Mouse (Mus musculus): ENCODE data around the gene Extl1. TPM values are rescaled to one million over a fixed set of nuclear protein-coding genes. Genes with fewer than 3 reads are reported as not detected.
"Not testable (repeated sequence)": the region's sequence is repeated elsewhere in the genome, so short reads cannot be mapped to it uniquely, and the experiment has no call there.

Extl1 gene
- polyA plus RNA-seq (2015; fragmentation: Nextera tagmentation; extraction: Ambion mirVana) = 1.4 and 1.5 TPM in 2 replicates

GRCm38 (mm10) chr4:134383750-134384149, at the start of gene Extl1:
Extl1 (minus strand) TSS chr4:134383850.
- WGBS = 93% methylated on average over 3 of the region's 6 CpGs
- H3K4me2 ChIP-seq (replicated peaks); H3K9me3 ChIP-seq; H3K27ac ChIP-seq; H3K27me3 ChIP-seq (replicated peaks); H3K36me3 ChIP-seq; H3K4me3 ChIP-seq (replicated peaks); H3K4me1 ChIP-seq (replicated peaks); ATAC-seq; H3K9ac ChIP-seq: not testable (repeated sequence)

- Histone ChIP-seq H3K27me3 (replicated peaks) (no peaks in the 10 kb centered on the region), H3K9ac (no peak overlapping the region), H3K4me3 (replicated peaks) (no peak overlapping the region), H3K4me1 (replicated peaks) (peaks cover 4% of the 10 kb centered on the region; the same call in 1 of the 2 replicates), H3K4me2 (replicated peaks) (no peak overlapping the region), H3K27ac (no peak overlapping the region), H3K9me3 (no peaks in the 10 kb centered on the region), H3K36me3 (no peaks in the 10 kb centered on the region)
- ATAC-seq = no peak
- 86% methylated on average over 15 of the region's 15 CpGs for WGBS
These were observed 49.2 kb upstream of the Extl1 start for GRCm38 (mm10) chr4:134432686-134433360.

GRCm38 (mm10) chr4:134430381-134431004, 46.8 kb upstream of the Extl1 start:
- ATAC-seq = peak; percentile 66; the same call in 1 of the 2 replicates
- no peaks in the 10 kb centered on the region for H3K9me3 ChIP-seq
- H3K4me1 ChIP-seq (replicated peaks) = peaks cover 4% of the 10 kb centered on the region; the same call in 1 of the 2 replicates
- 34% methylated on average over 23 of the region's 23 CpGs for WGBS
- H3K27ac ChIP-seq = peak overlapping the region; percentile 81
- no peak overlapping the region for H3K9ac ChIP-seq
- H3K4me3 ChIP-seq (replicated peaks) = no peak overlapping the region; the same call in 1 of the 2 replicates
- 0 out of 2 replicates have a peak, but pooled peaks cover 4% of the 10 kb centered on the region for H3K36me3 ChIP-seq
- peak overlapping the region; percentile 41 for H3K4me2 ChIP-seq (replicated peaks)
- H3K27me3 ChIP-seq (replicated peaks) = no peaks in the 10 kb centered on the region

GRCm38 (mm10) chr4:134425088-134425487, 41.4 kb upstream of the Extl1 start:
- WGBS = 68% methylated on average over 7 of the region's 7 CpGs
- no peak overlapping the region for H3K27ac ChIP-seq
- peaks cover 10% of the 10 kb centered on the region; the same call in 1 of the 2 replicates for H3K36me3 ChIP-seq
- H3K4me1 ChIP-seq (replicated peaks) = no peaks in the 10 kb centered on the region
- ATAC-seq = no peak
- H3K4me3 ChIP-seq (replicated peaks) = no peak overlapping the region
- no peaks in the 10 kb centered on the region for H3K9me3 ChIP-seq
- H3K27me3 ChIP-seq (replicated peaks) = no peaks in the 10 kb centered on the region
- no peak overlapping the region for H3K4me2 ChIP-seq (replicated peaks)
- no peak overlapping the region for H3K9ac ChIP-seq

GRCm38 (mm10) chr4:134423949-134424348, 40.3 kb upstream of the Extl1 start:
- no peak overlapping the region for H3K27ac ChIP-seq
- 93% methylated on average over 7 of the region's 7 CpGs for WGBS
- no peak overlapping the region for H3K4me3 ChIP-seq (replicated peaks)
- H3K4me2 ChIP-seq (replicated peaks) = no peak overlapping the region
- H3K27me3 ChIP-seq (replicated peaks) = no peaks in the 10 kb centered on the region
- H3K9me3 ChIP-seq = no peaks in the 10 kb centered on the region
- H3K4me1 ChIP-seq (replicated peaks) = no peaks in the 10 kb centered on the region
- H3K9ac ChIP-seq = no peak overlapping the region
- peaks cover 13% of the 10 kb centered on the region; the same call in 1 of the 2 replicates for H3K36me3 ChIP-seq
- ATAC-seq = no peak

- H3K4me2 ChIP-seq (replicated peaks) = no peak overlapping the region
- 63% methylated on average over 11 of the region's 11 CpGs for WGBS
These were observed 38.3 kb upstream of the Extl1 start for GRCm38 (mm10) chr4:134421971-134422370.

GRCm38 (mm10) chr4:134417111-134417510, 33.5 kb upstream of the Extl1 start:
- no peak overlapping the region for H3K4me3 ChIP-seq (replicated peaks)
- H3K9ac ChIP-seq = no peak overlapping the region
- peaks cover 26% of the 10 kb centered on the region; the same call in 1 of the 2 replicates for H3K36me3 ChIP-seq
- WGBS = 51% methylated on average over 7 of the region's 7 CpGs
- no peak overlapping the region for H3K27ac ChIP-seq
- H3K4me1 ChIP-seq (replicated peaks) = 0 out of 2 replicates have a peak, but pooled peaks cover 2% of the 10 kb centered on the region
- H3K4me2 ChIP-seq (replicated peaks) = no peak overlapping the region
- H3K9me3 ChIP-seq = no peaks in the 10 kb centered on the region
- ATAC-seq = no peak
- no peaks in the 10 kb centered on the region for H3K27me3 ChIP-seq (replicated peaks)

More at GRCm38 (mm10) chr4:134421971-134422370, 38.3 kb upstream of the Extl1 start:
- H3K4me1 ChIP-seq (replicated peaks) = no peaks in the 10 kb centered on the region
- H3K36me3 ChIP-seq = peaks cover 24% of the 10 kb centered on the region; the same call in 1 of the 2 replicates
- no peak for ATAC-seq
- no peak overlapping the region for H3K27ac ChIP-seq
- H3K9me3 ChIP-seq = no peaks in the 10 kb centered on the region
- no peak overlapping the region for H3K4me3 ChIP-seq (replicated peaks)
- H3K27me3 ChIP-seq (replicated peaks) = no peaks in the 10 kb centered on the region
- H3K9ac ChIP-seq = no peak overlapping the region

GRCm38 (mm10) chr4:134416602-134417001, 33.0 kb upstream of the Extl1 start:
- Histone ChIP-seq H3K4me3 (replicated peaks) (no peak overlapping the region), H3K9me3 (no peaks in the 10 kb centered on the region), H3K27me3 (replicated peaks) (no peaks in the 10 kb centered on the region), H3K9ac (no peak overlapping the region), H3K4me2 (replicated peaks) (no peak overlapping the region), H3K4me1 (replicated peaks) (0 out of 2 replicates have a peak, but pooled peaks cover 2% of the 10 kb centered on the region), H3K36me3 (peaks cover 26% of the 10 kb centered on the region; the same call in 1 of the 2 replicates), H3K27ac (no peak overlapping the region)
- ATAC-seq = no peak
- 66% methylated on average over 15 of the region's 15 CpGs for WGBS

- WGBS = 80% methylated on average over 17 of the region's 17 CpGs
- Histone ChIP-seq H3K27ac (no peak overlapping the region), H3K9me3 (no peaks in the 10 kb centered on the region), H3K36me3 (peaks cover 26% of the 10 kb centered on the region; the same call in 1 of the 2 replicates), H3K4me1 (replicated peaks) (0 out of 2 replicates have a peak, but pooled peaks cover 2% of the 10 kb centered on the region), H3K4me2 (replicated peaks) (no peak overlapping the region), H3K9ac (no peak overlapping the region), H3K27me3 (replicated peaks) (no peaks in the 10 kb centered on the region), H3K4me3 (replicated peaks) (no peak overlapping the region)
- ATAC-seq = no peak
These were observed 32.5 kb upstream of the Extl1 start for GRCm38 (mm10) chr4:134416177-134416576.

- ATAC-seq = no peak
- no peak overlapping the region for H3K4me3 ChIP-seq (replicated peaks)
- H3K4me1 ChIP-seq (replicated peaks) = no peaks in the 10 kb centered on the region
- H3K9ac ChIP-seq = no peak overlapping the region
- H3K36me3 ChIP-seq = peaks cover 8% of the 10 kb centered on the region; the same call in 1 of the 2 replicates
- no peak overlapping the region for H3K4me2 ChIP-seq (replicated peaks)
- no peaks in the 10 kb centered on the region for H3K9me3 ChIP-seq
- no peak overlapping the region for H3K27ac ChIP-seq
- 77% methylated on average over 5 of the region's 5 CpGs for WGBS
- H3K27me3 ChIP-seq (replicated peaks) = no peaks in the 10 kb centered on the region
These were observed 25.6 kb upstream of the Extl1 start for GRCm38 (mm10) chr4:134409286-134409685.

- no peak overlapping the region for H3K27ac ChIP-seq
- H3K27me3 ChIP-seq (replicated peaks) = no peaks in the 10 kb centered on the region
- 72% methylated on average over 7 of the region's 7 CpGs for WGBS
- ATAC-seq = no peak
- no peaks in the 10 kb centered on the region for H3K9me3 ChIP-seq
- H3K4me1 ChIP-seq (replicated peaks) = peaks cover 25% of the 10 kb centered on the region
- H3K36me3 ChIP-seq = no peaks in the 10 kb centered on the region
- H3K4me2 ChIP-seq (replicated peaks) = no peak overlapping the region
- no peak overlapping the region for H3K4me3 ChIP-seq (replicated peaks)
- no peak overlapping the region for H3K9ac ChIP-seq
These were observed 20.1 kb upstream of the Extl1 start for GRCm38 (mm10) chr4:134403721-134404120.

- no peaks in the 10 kb centered on the region for H3K9me3 ChIP-seq
- 52% methylated on average over 16 of the region's 16 CpGs for WGBS
- no peaks in the 10 kb centered on the region for H3K36me3 ChIP-seq
- no peaks in the 10 kb centered on the region for H3K27me3 ChIP-seq (replicated peaks)
- no peak for ATAC-seq
- no peak overlapping the region for H3K27ac ChIP-seq
- no peak overlapping the region for H3K9ac ChIP-seq
- H3K4me1 ChIP-seq (replicated peaks) = peaks cover 25% of the 10 kb centered on the region
- 0 out of 2 replicates have a peak overlapping the region, but pooled peaks have one; percentile 72 for H3K4me2 ChIP-seq (replicated peaks)
- H3K4me3 ChIP-seq (replicated peaks) = no peak overlapping the region
These were observed 19.1 kb upstream of the Extl1 start for GRCm38 (mm10) chr4:134402571-134403262.

Data from intestine, embryonic 15.5 days (tissue).